ENCODE assay signal across 8 mouse cellular contexts in genomic region chr8:22091568-22091967, GRCm38 (mm10). TPM values are rescaled to one million over a fixed set of nuclear protein-coding genes. Genes with fewer than 3 reads are reported as not detected.
DNase-seq lines count a peak whose midpoint lies in the region; ATAC-seq and TF ChIP-seq lines count a peak whose summit lies in the region.

No protein-coding gene starts in this region.

- H3K27ac ChIP-seq in heart, adult 2 months = no peak overlapping the region
- no peak overlapping the region for H3K27ac ChIP-seq in heart, embryonic 11.5 days (ENCODE audit: low read depth, low read length)
- no peak overlapping the region for H3K27ac ChIP-seq in midbrain, embryonic 14.5 days (replicated peaks; ENCODE audit: low read depth, low read length)
- no peak overlapping the region for H3K27ac ChIP-seq in midbrain, embryonic 16.5 days (ENCODE audit: low read length)

- no peaks in the 10 kb centered on the region for H3K36me3 ChIP-seq in heart, adult 2 months (ENCODE audit: control insufficient read depth, insufficient read depth, low read length)
- H3K36me3 ChIP-seq in heart, embryonic 11.5 days (ENCODE audit: control insufficient read depth, insufficient read depth, low read length) = no peaks in the 10 kb centered on the region
- no peaks in the 10 kb centered on the region for H3K36me3 ChIP-seq in midbrain, embryonic 14.5 days (ENCODE audit: control insufficient read depth, insufficient read depth, low read length)
- no peaks in the 10 kb centered on the region for H3K36me3 ChIP-seq in midbrain, embryonic 16.5 days (ENCODE audit: control insufficient read depth, insufficient read depth, low read length)

- TF ChIP-seq CTCF in heart, adult 2 months (IDR thresholded peaks at IDR 0.05) = peak; percentile 20; the same call in 1 of the 2 replicates

- H3K4me1 ChIP-seq in heart, adult 2 months (ENCODE audit: control insufficient read depth, insufficient read depth, low read length) = no peaks in the 10 kb centered on the region
- H3K4me1 ChIP-seq in heart, embryonic 11.5 days (ENCODE audit: control insufficient read depth, insufficient read depth, low read length) = no peaks in the 10 kb centered on the region
- H3K4me1 ChIP-seq in midbrain, embryonic 14.5 days (ENCODE audit: control insufficient read depth, insufficient read depth, low read length) = no peaks in the 10 kb centered on the region
- no peaks in the 10 kb centered on the region for H3K4me1 ChIP-seq in midbrain, embryonic 16.5 days (ENCODE audit: control insufficient read depth, insufficient read depth, low read length)

- intact Hi-C loops in heart, adult 2 months (cut with DNase I) = loop anchor here (5.0 kb wide), 1 partner anchor 99 kb away; no protein-coding TSS in a partner anchor

- no peak overlapping the region for H3K9ac ChIP-seq in heart, adult 2 months (ENCODE audit: low read depth, low read length)
- no peak overlapping the region for H3K9ac ChIP-seq in heart, embryonic 11.5 days (ENCODE audit: low read depth, low read length)
- no peak overlapping the region for H3K9ac ChIP-seq in midbrain, embryonic 14.5 days (replicated peaks; ENCODE audit: low read length)
- H3K9ac ChIP-seq in midbrain, embryonic 16.5 days (ENCODE audit: low read depth, low read length) = no peak overlapping the region

- H3K9me3 ChIP-seq in heart, embryonic 11.5 days (replicated peaks; ENCODE audit: control insufficient read depth, low read length) = no peaks in the 10 kb centered on the region
- no peaks in the 10 kb centered on the region for H3K9me3 ChIP-seq in midbrain, embryonic 14.5 days (ENCODE audit: control insufficient read depth, low read length)
- no peaks in the 10 kb centered on the region for H3K9me3 ChIP-seq in midbrain, embryonic 16.5 days (replicated peaks; ENCODE audit: control insufficient read depth, low read length, poor library complexity, severe bottlenecking)

- no peak overlapping the region for H3K4me2 ChIP-seq in heart, embryonic 11.5 days
- no peak overlapping the region for H3K4me2 ChIP-seq in midbrain, embryonic 14.5 days (ENCODE audit: low read length)
- no peak overlapping the region for H3K4me2 ChIP-seq in midbrain, embryonic 16.5 days (ENCODE audit: low read length)

- no peak overlapping the region for H3K4me3 ChIP-seq in heart, adult 2 months
- H3K4me3 ChIP-seq in heart, embryonic 11.5 days (ENCODE audit: low read depth, low read length) = no peak overlapping the region
- H3K4me3 ChIP-seq in midbrain, embryonic 14.5 days (replicated peaks; ENCODE audit: low read depth, low read length) = no peak overlapping the region
- H3K4me3 ChIP-seq in midbrain, embryonic 16.5 days (ENCODE audit: low read depth, low read length) = no peak overlapping the region

- H3K79me2 ChIP-seq in heart, adult 2 months (replicated peaks; ENCODE audit: control insufficient read depth, insufficient read depth, low read length) = no peaks in the 10 kb centered on the region

- no peaks in the 10 kb centered on the region for H3K27me3 ChIP-seq in heart, adult 2 months (ENCODE audit: control insufficient read depth, insufficient read depth, low read length)
- H3K27me3 ChIP-seq in heart, embryonic 11.5 days (ENCODE audit: control insufficient read depth, insufficient read depth, low read length) = no peaks in the 10 kb centered on the region
- H3K27me3 ChIP-seq in midbrain, embryonic 14.5 days (ENCODE audit: control insufficient read depth, insufficient read depth, low read length) = no peaks in the 10 kb centered on the region
- no peaks in the 10 kb centered on the region for H3K27me3 ChIP-seq in midbrain, embryonic 16.5 days (ENCODE audit: control insufficient read depth, insufficient read depth, low read depth, low read length)

- ATAC-seq in heart, embryonic 11.5 days (replicated peaks; ENCODE audit: insufficient number of reproducible peaks, low FRiP score, low TSS enrichment) = no peak
- ATAC-seq in midbrain, embryonic 14.5 days (ENCODE audit: low FRiP score, low TSS enrichment) = peak; percentile 17; the same call in 1 of the 2 replicates
- ATAC-seq in midbrain, embryonic 16.5 days = no peak

- TF ChIP-seq POLR2A in heart, adult 2 months (IDR thresholded peaks at IDR 0.05; ENCODE audit: insufficient read depth, low read depth, low read length) = no peak

- 48% methylated on average over 8 of the region's 8 CpGs for WGBS in heart, adult 2 months
- 54% methylated on average over 8 of the region's 8 CpGs for WGBS in heart, embryonic 11.5 days (ENCODE audit: insufficient replicate concordance)
- WGBS in midbrain, embryonic 14.5 days = 50% methylated on average over 8 of the region's 8 CpGs
- WGBS in midbrain, embryonic 16.5 days = 59% methylated on average over 8 of the region's 8 CpGs

- no peak for DNase-seq in heart, adult 2 months
- peak; percentile 53 for DNase-seq in midbrain, embryonic 14.5 days
- DNase-seq in embryo, embryonic 10 days (ENCODE audit: low spot score) = peak; percentile 59
- DNase-seq in retina, postnatal 1 day = peak; percentile 43
- no peak for DNase-seq in spleen, postnatal 14 days (ENCODE audit: low spot score in 2 of 2)
- no peak for DNase-seq in thymus, adult 18-20 months

- TF ChIP-seq EP300 in heart, adult 2 months (IDR thresholded peaks at IDR 0.05; ENCODE audit: insufficient read depth, low read depth, low read length) = no peak

RNA-seq across cellular contexts. Expression of gene Alg11, which starts 31.0 kb away (rescaled TPM):
- total RNA-seq in heart, adult 2 months (2021) = 1 to 10 TPM; 7.7 to 8.1 TPM
- polyA plus RNA-seq in heart, adult 2 months (2012; rRNA removed) = 3.3 and 7.5 TPM in 2 replicates
- 27.0 and 31.5 TPM in 2 replicates for polyA plus RNA-seq in heart, embryonic 11.5 days (2014; fragmentation: Nextera tagmentation; extraction: Ambion mirVana)
- polyA plus RNA-seq in midbrain, embryonic 14.5 days (2014; fragmentation: Nextera tagmentation; extraction: Ambion mirVana) = 27.0 and 37.3 TPM in 2 replicates
- 44.5 and 49.6 TPM in 2 replicates for polyA plus RNA-seq in midbrain, embryonic 16.5 days (2015; fragmentation: Nextera tagmentation; extraction: Ambion mirVana)

RNA-seq across cellular contexts. Expression of gene Atp7b, which starts 31.5 kb away (rescaled TPM):
- total RNA-seq in heart, adult 2 months (2021) = under 1 TPM; 0.05 to 0.07 TPM
- polyA plus RNA-seq in heart, adult 2 months (2012; rRNA removed) = 0.06 and 0.43 TPM in 2 replicates
- 2.9 and 3.6 TPM in 2 replicates for polyA plus RNA-seq in heart, embryonic 11.5 days (2014; fragmentation: Nextera tagmentation; extraction: Ambion mirVana)
- polyA plus RNA-seq in midbrain, embryonic 14.5 days (2014; fragmentation: Nextera tagmentation; extraction: Ambion mirVana) = 1.5 TPM in 2 replicates
- polyA plus RNA-seq in midbrain, embryonic 16.5 days (2015; fragmentation: Nextera tagmentation; extraction: Ambion mirVana) = 1.5 and 1.6 TPM in 2 replicates

RNA-seq across cellular contexts. Expression of gene Nek5, which starts 33.3 kb away (rescaled TPM):
- total RNA-seq in heart, adult 2 months (2021) = not detected
- 0.12 and 0.23 TPM in 2 replicates for polyA plus RNA-seq in heart, adult 2 months (2012; rRNA removed)
- 0.27 TPM in 1 of 2 replicates, not detected in the other for polyA plus RNA-seq in heart, embryonic 11.5 days (2014; fragmentation: Nextera tagmentation; extraction: Ambion mirVana)
- polyA plus RNA-seq in midbrain, embryonic 14.5 days (2014; fragmentation: Nextera tagmentation; extraction: Ambion mirVana) = 0.28 and 0.49 TPM in 2 replicates
- polyA plus RNA-seq in midbrain, embryonic 16.5 days (2015; fragmentation: Nextera tagmentation; extraction: Ambion mirVana) = 1.0 and 1.3 TPM in 2 replicates

Comparison
In these comparisons a context has a peak if more than half of its experiments do, and no peak if none do; other contexts are left out.
1. DNase-seq: peak in midbrain, embryonic 14.5 days (single experiment), embryo, embryonic 10 days (single experiment) and retina, postnatal 1 day (single experiment); none in heart, adult 2 months (0 of 2), spleen, postnatal 14 days (0 of 2) and thymus, adult 18-20 months (0 of 2).